Mouse (Mus musculus): ENCODE results near the gene Tecpr2.

Gene Tecpr2

GRCm38 (mm10) chr12:110948082-110948909 lies 59.2 kb downstream of the Tecpr2 start:
- DNase-seq (ENCODE audit: low spot score in 2 of 2) = no peak

- no peak for DNase-seq (ENCODE audit: low spot score in 2 of 2)
Observed at GRCm38 (mm10) chr12:110948910-110949201, 59.8 kb downstream of the Tecpr2 start.

- DNase-seq (ENCODE audit: low spot score in 2 of 2) = no peak
Observed at GRCm38 (mm10) chr12:110949410-110949809, 60.3 kb downstream of the Tecpr2 start.

- DNase-seq (ENCODE audit: low spot score in 2 of 2) = no peak
Observed at GRCm38 (mm10) chr12:110950151-110950550, 61.1 kb downstream of the Tecpr2 start.

GRCm38 (mm10) chr12:110951236-110951635 lies 62.2 kb downstream of the Tecpr2 start:
- DNase-seq (ENCODE audit: low spot score in 2 of 2) = no peak

GRCm38 (mm10) chr12:110952628-110953385 lies 63.7 kb downstream of the Tecpr2 start:
- DNase-seq (ENCODE audit: low spot score in 2 of 2) = no peak

GRCm38 (mm10) chr12:110953443-110953842 lies 64.4 kb downstream of the Tecpr2 start:
- DNase-seq (ENCODE audit: low spot score in 2 of 2) = no peak

GRCm38 (mm10) chr12:110953900-110954299 lies 64.8 kb downstream of the Tecpr2 start:
- no peak for DNase-seq (ENCODE audit: low spot score in 2 of 2)

- DNase-seq (ENCODE audit: low spot score in 2 of 2) = no peak
Observed at GRCm38 (mm10) chr12:110954351-110954991, 65.4 kb downstream of the Tecpr2 start.

GRCm38 (mm10) chr12:110961973-110962372 lies 72.9 kb downstream of the Tecpr2 start:
- DNase-seq (ENCODE audit: low spot score in 2 of 2) = no peak

GRCm38 (mm10) chr12:110965500-110965899 lies 76.4 kb downstream of the Tecpr2 start:
- DNase-seq (ENCODE audit: low spot score in 2 of 2) = no peak

GRCm38 (mm10) chr12:110966079-110966478 lies 77.0 kb downstream of the Tecpr2 start:
- no peak for DNase-seq (ENCODE audit: low spot score in 2 of 2)

- no peak for DNase-seq (ENCODE audit: low spot score in 2 of 2)
Observed at GRCm38 (mm10) chr12:110967146-110967545, 78.1 kb downstream of the Tecpr2 start.

GRCm38 (mm10) chr12:110970408-110970807 lies 81.3 kb downstream of the Tecpr2 start:
- no peak for DNase-seq (ENCODE audit: low spot score in 2 of 2)

GRCm38 (mm10) chr12:110971972-110972371 lies 82.9 kb downstream of the Tecpr2 start:
- DNase-seq (ENCODE audit: low spot score in 2 of 2) = no peak

- DNase-seq (ENCODE audit: low spot score in 2 of 2) = no peak
Observed at GRCm38 (mm10) chr12:110973829-110974228, 84.8 kb downstream of the Tecpr2 start.

- DNase-seq (ENCODE audit: low spot score in 2 of 2) = no peak
Observed at GRCm38 (mm10) chr12:110974295-110974694, 85.2 kb downstream of the Tecpr2 start.

- no peak for DNase-seq (ENCODE audit: low spot score in 2 of 2)
Observed at GRCm38 (mm10) chr12:110974726-110975125, 85.7 kb downstream of the Tecpr2 start.

GRCm38 (mm10) chr12:110975385-110975784 lies 86.3 kb downstream of the Tecpr2 start:
- DNase-seq (ENCODE audit: low spot score in 2 of 2) = no peak

- no peak for DNase-seq (ENCODE audit: low spot score in 2 of 2)
Observed at GRCm38 (mm10) chr12:110975838-110976468, 86.9 kb downstream of the Tecpr2 start.

GRCm38 (mm10) chr12:110976589-110977344 lies 87.7 kb downstream of the Tecpr2 start:
- no peak for DNase-seq (ENCODE audit: low spot score in 2 of 2)

Data from urinary bladder, postnatal 4 days (tissue).